Mouse (Mus musculus): ENCODE data around the gene Olfr671. TPM values are rescaled to one million over a fixed set of nuclear protein-coding genes. Genes with fewer than 3 reads are reported as not detected.
"Not testable (repeated sequence)": the region's sequence is repeated elsewhere in the genome, so short reads cannot be mapped to it uniquely, and the experiment has no call there.

Olfr671 gene
- not detected in 2 replicates for polyA plus RNA-seq (2016; fragmentation: Nextera tagmentation; extraction: Ambion mirVana)

- Histone ChIP-seq H3K9ac (no peak within 1 kb of the TSS), H3K4me3 (no peak within 1 kb of the TSS), H3K4me1 (no peaks in the 10 kb centered on the region), H3K36me3 (no peaks in the 10 kb centered on the region), H3K4me2 (replicated peaks) (no peak within 1 kb of the TSS), H3K27me3 (no peaks in the 10 kb centered on the region), H3K27ac (no peak within 1 kb of the TSS), H3K9me3 (replicated peaks) (0 out of 2 replicates have a peak, but pooled peaks cover 3% of the 10 kb centered on the region)
- WGBS, result 81% methylated on average over 1 of the region's 1 CpGs
- ATAC-seq (ENCODE audit: low FRiP score), result no peak
Measured at GRCm38 (mm10) chr7:104979026-104979425, at the start of gene Olfr671. Gene Olfr671, minus strand, starts transcription at chr7:104979126.

- Histone ChIP-seq H3K27ac (no peak within 1 kb of the TSS), H3K9me3 (replicated peaks) (no peaks in the 10 kb centered on the region), H3K4me1 (no peaks in the 10 kb centered on the region), H3K27me3 (no peaks in the 10 kb centered on the region), H3K4me3 (no peak within 1 kb of the TSS), H3K4me2 (replicated peaks) (no peak within 1 kb of the TSS), H3K9ac (no peak within 1 kb of the TSS), H3K36me3 (no peaks in the 10 kb centered on the region)
- 86% methylated on average over 1 of the region's 1 CpGs for WGBS
- ATAC-seq (ENCODE audit: low FRiP score), result no peak
Measured at GRCm38 (mm10) chr7:105028360-105028759, 49.4 kb upstream of the Olfr671 start, which contains the start of gene Olfr675. Gene Olfr675, minus strand, starts transcription at chr7:105028460.

DNA sequence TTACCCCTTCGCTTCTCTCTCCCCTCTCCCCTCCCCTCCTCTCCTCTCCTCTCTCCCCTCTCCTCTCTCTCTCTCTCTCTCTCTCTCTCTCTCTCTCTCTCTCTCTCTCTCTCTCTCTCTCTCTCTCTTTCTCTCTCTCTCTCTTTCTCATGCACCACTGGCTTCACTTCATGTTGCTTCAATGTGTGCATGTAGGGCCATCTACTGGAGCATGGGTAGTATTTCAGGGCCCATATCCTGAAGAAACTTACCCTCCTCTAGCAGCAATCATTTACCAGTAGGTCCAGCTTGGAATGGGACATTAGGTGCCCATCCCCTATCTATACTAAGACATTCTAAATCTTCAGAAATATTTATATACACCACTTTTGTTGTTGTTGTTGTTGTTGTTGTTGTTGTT, 43.6 kb upstream of the Olfr671 start:
- no peak overlapping the region for H3K9ac ChIP-seq
- no peaks in the 10 kb centered on the region for H3K36me3 ChIP-seq
- no peaks in the 10 kb centered on the region for H3K27me3 ChIP-seq
- no peaks in the 10 kb centered on the region for H3K9me3 ChIP-seq (replicated peaks)
- H3K4me1 ChIP-seq, result no peaks in the 10 kb centered on the region
- WGBS, result 69% methylated on average over 1 of the region's 1 CpGs
- no peak overlapping the region for H3K4me2 ChIP-seq (replicated peaks)
- H3K27ac ChIP-seq, result no peak overlapping the region
- no peak overlapping the region for H3K4me3 ChIP-seq
- no peak for ATAC-seq (ENCODE audit: low FRiP score)

DNA sequence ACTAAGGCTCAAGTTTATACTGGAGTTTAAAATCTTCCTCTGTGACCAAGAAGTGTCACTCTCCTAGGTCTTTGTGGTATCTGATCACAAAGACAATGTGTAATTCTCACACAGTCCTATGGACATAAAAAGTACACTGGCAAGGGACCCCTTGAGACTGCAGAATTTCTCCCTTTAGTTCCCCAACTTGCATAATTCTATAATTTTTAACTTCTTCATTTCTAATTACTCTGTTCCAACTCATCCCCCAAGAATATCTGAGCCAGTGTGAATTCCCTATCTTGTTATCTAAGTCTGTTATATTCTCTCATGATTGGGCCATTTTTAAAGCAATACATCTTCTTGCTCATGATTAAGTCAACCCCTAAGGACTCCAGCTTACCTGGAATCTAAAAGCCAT, 23.0 kb upstream of the Olfr671 start, which contains the start of gene Olfr672:
Gene Olfr672, minus strand, starts transcription at position 101 of the 400 bp plus-strand sequence.
- H3K27ac ChIP-seq, result no peak within 1 kb of the TSS
- no peak within 1 kb of the TSS for H3K4me3 ChIP-seq
- ATAC-seq (ENCODE audit: low FRiP score), result no peak
- H3K27me3 ChIP-seq, result no peaks in the 10 kb centered on the region
- H3K4me1 ChIP-seq, result no peaks in the 10 kb centered on the region
- no peak within 1 kb of the TSS for H3K9ac ChIP-seq
- no peaks in the 10 kb centered on the region for H3K36me3 ChIP-seq
- H3K4me2 ChIP-seq (replicated peaks), result no peak within 1 kb of the TSS
- H3K9me3 ChIP-seq (replicated peaks), result no peaks in the 10 kb centered on the region

DNA sequence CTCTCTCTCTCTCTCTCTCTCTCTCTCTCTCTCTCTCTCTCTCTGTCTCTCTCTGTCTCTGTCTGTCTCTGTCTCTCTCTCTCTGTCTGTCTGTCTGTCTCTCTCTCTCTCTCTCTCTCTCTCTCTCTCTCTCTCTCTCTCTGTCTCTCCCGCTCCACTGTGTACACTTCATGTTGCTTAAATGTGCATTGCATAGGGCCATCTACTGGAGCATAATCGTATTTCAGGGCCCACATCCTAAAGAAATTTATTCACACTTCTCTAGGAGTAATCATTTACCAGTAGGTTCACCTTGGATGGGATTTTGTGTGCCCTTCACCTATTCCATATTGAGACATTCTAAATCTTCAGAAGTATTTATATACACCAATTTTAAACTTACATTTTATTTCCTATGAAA, 6.4 kb downstream of the Olfr671 start:
- not testable (repeated sequence) for H3K27me3 ChIP-seq; H3K27ac ChIP-seq; H3K4me1 ChIP-seq; H3K9me3 ChIP-seq (replicated peaks); ATAC-seq (ENCODE audit: low FRiP score); H3K9ac ChIP-seq; H3K4me3 ChIP-seq; H3K36me3 ChIP-seq; H3K4me2 ChIP-seq (replicated peaks)
- 80% methylated on average over 2 of the region's 2 CpGs for WGBS

DNA sequence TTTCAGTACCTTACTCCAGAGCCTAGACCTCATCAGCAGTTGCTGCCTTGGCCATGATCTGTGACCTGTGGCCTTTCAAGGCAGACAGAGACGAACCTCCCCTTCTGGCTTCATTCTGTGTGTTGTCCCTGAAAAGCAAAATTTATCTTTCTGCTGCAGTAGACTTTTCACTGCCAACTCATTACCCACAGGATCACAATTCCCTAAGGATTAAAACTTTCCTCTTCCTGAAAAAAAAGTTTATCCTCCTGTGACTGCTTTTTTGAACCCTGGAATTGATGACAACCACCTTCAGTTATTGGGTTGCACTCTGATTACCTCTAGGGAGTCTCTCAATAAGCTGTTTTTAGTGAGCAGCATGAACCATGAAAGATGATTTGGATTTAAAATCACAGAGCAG, 16.4 kb downstream of the Olfr671 start, which contains the start of gene Olfr670:
Gene Olfr670, minus strand, starts transcription at position 101 of the 400 bp plus-strand sequence.
- no peak within 1 kb of the TSS for H3K9ac ChIP-seq
- H3K27ac ChIP-seq, result no peak within 1 kb of the TSS
- no peak within 1 kb of the TSS for H3K4me2 ChIP-seq (replicated peaks)
- H3K4me1 ChIP-seq, result no peaks in the 10 kb centered on the region
- WGBS, result 47% methylated on average over 1 of the region's 1 CpGs
- H3K9me3 ChIP-seq (replicated peaks), result no peaks in the 10 kb centered on the region
- no peak within 1 kb of the TSS for H3K4me3 ChIP-seq
- H3K36me3 ChIP-seq, result no peaks in the 10 kb centered on the region
- no peak for ATAC-seq (ENCODE audit: low FRiP score)
- no peaks in the 10 kb centered on the region for H3K27me3 ChIP-seq

GRCm38 (mm10) chr7:104950234-104950633, 28.7 kb downstream of the Olfr671 start:
- H3K9ac ChIP-seq; ATAC-seq (ENCODE audit: low FRiP score); H3K4me3 ChIP-seq; H3K9me3 ChIP-seq (replicated peaks); H3K27ac ChIP-seq; H3K4me1 ChIP-seq; H3K27me3 ChIP-seq; H3K4me2 ChIP-seq (replicated peaks); H3K36me3 ChIP-seq: not testable (repeated sequence)
- WGBS, result 95% methylated on average over 16 of the region's 16 CpGs

- no peak within 1 kb of the TSS for H3K4me3 ChIP-seq
- H3K36me3 ChIP-seq, result no peaks in the 10 kb centered on the region
- ATAC-seq (ENCODE audit: low FRiP score), result no peak
- H3K27me3 ChIP-seq, result no peaks in the 10 kb centered on the region
- WGBS, result 92% methylated on average over 1 of the region's 1 CpGs
- no peaks in the 10 kb centered on the region for H3K4me1 ChIP-seq
- H3K9me3 ChIP-seq (replicated peaks), result no peaks in the 10 kb centered on the region
- no peak within 1 kb of the TSS for H3K4me2 ChIP-seq (replicated peaks)
- no peak within 1 kb of the TSS for H3K27ac ChIP-seq
- H3K9ac ChIP-seq, result no peak within 1 kb of the TSS
Measured at GRCm38 (mm10) chr7:104933940-104934339, 45.0 kb downstream of the Olfr671 start, which contains the start of gene Olfr669. Gene Olfr669, plus strand, starts transcription at chr7:104934240.

DNA sequence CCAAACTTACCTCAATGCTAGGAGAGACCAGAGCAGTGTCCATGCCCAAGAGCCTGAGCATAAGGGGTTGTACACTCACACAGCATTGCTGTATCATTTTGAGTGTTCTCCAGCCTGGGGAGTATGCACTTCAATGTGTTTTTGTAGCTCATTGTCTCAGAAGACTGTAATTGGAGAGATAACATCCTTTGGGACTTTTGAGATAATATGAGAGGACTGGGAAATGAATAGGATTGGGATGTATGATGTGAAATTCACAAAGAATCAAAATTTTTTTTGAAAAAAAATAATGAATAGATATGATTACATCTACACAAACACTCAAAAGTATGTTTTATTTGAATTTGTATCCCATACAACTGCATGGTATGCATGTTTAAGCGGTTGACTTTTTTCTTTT, 51.0 kb downstream of the Olfr671 start, which contains the start of gene Olfr668:
Gene Olfr668, minus strand, starts transcription at position 101 of the 400 bp plus-strand sequence.
- H3K36me3 ChIP-seq, result no peaks in the 10 kb centered on the region
- H3K9ac ChIP-seq, result no peak within 1 kb of the TSS
- no peaks in the 10 kb centered on the region for H3K4me1 ChIP-seq
- H3K9me3 ChIP-seq (replicated peaks), result no peaks in the 10 kb centered on the region
- H3K27ac ChIP-seq, result no peak within 1 kb of the TSS
- WGBS, result 87% methylated on average over 1 of the region's 1 CpGs
- no peak within 1 kb of the TSS for H3K4me2 ChIP-seq (replicated peaks)
- no peaks in the 10 kb centered on the region for H3K27me3 ChIP-seq
- H3K4me3 ChIP-seq, result no peak within 1 kb of the TSS
- ATAC-seq (ENCODE audit: low FRiP score), result no peak

Other genes with a start within 250 kb of the Olfr671 start
- not detected in 2 replicates for gene Usp17le, start 201.7 kb downstream of the Olfr671 start, polyA plus RNA-seq (2016; fragmentation: Nextera tagmentation; extraction: Ambion mirVana)
- not detected in 2 replicates for gene Usp17lb, start 136.5 kb downstream of the Olfr671 start, polyA plus RNA-seq (2016; fragmentation: Nextera tagmentation; extraction: Ambion mirVana)
- not detected in 2 replicates for gene Usp17la, start 122.1 kb downstream of the Olfr671 start, polyA plus RNA-seq (2016; fragmentation: Nextera tagmentation; extraction: Ambion mirVana)
- gene Olfr665, start 101.1 kb downstream of the Olfr671 start, polyA plus RNA-seq (2016; fragmentation: Nextera tagmentation; extraction: Ambion mirVana), result not detected in 2 replicates
- gene Olfr666, start 83.2 kb downstream of the Olfr671 start, polyA plus RNA-seq (2016; fragmentation: Nextera tagmentation; extraction: Ambion mirVana), result not detected in 2 replicates
- not detected in 2 replicates for gene Olfr667, start 57.6 kb downstream of the Olfr671 start, polyA plus RNA-seq (2016; fragmentation: Nextera tagmentation; extraction: Ambion mirVana)
- not detected in 2 replicates for gene Olfr668, start 51.1 kb downstream of the Olfr671 start, polyA plus RNA-seq (2016; fragmentation: Nextera tagmentation; extraction: Ambion mirVana)
- gene Olfr669, start 44.9 kb downstream of the Olfr671 start, polyA plus RNA-seq (2016; fragmentation: Nextera tagmentation; extraction: Ambion mirVana), result not detected in 2 replicates
- not detected in 2 replicates for gene Olfr670, start 16.5 kb downstream of the Olfr671 start, polyA plus RNA-seq (2016; fragmentation: Nextera tagmentation; extraction: Ambion mirVana)
- gene Olfr672, start 22.9 kb upstream of the Olfr671 start, polyA plus RNA-seq (2016; fragmentation: Nextera tagmentation; extraction: Ambion mirVana), result not detected in 2 replicates
- gene Olfr675, start 49.3 kb upstream of the Olfr671 start, polyA plus RNA-seq (2016; fragmentation: Nextera tagmentation; extraction: Ambion mirVana), result not detected in 2 replicates
- not detected in 2 replicates for gene Olfr676, start 53.6 kb upstream of the Olfr671 start, polyA plus RNA-seq (2016; fragmentation: Nextera tagmentation; extraction: Ambion mirVana)
- not detected in 2 replicates for gene Olfr677, start 72.2 kb upstream of the Olfr671 start, polyA plus RNA-seq (2016; fragmentation: Nextera tagmentation; extraction: Ambion mirVana)
- not detected in 2 replicates for gene Olfr678, start 85.3 kb upstream of the Olfr671 start, polyA plus RNA-seq (2016; fragmentation: Nextera tagmentation; extraction: Ambion mirVana)
- gene Olfr679, start 102.1 kb upstream of the Olfr671 start, polyA plus RNA-seq (2016; fragmentation: Nextera tagmentation; extraction: Ambion mirVana), result not detected in 2 replicates
- gene Olfr680-ps1, start 113.7 kb upstream of the Olfr671 start, polyA plus RNA-seq (2016; fragmentation: Nextera tagmentation; extraction: Ambion mirVana), result not detected in 2 replicates
- not detected in 2 replicates for gene Olfr681, start 137.7 kb upstream of the Olfr671 start, polyA plus RNA-seq (2016; fragmentation: Nextera tagmentation; extraction: Ambion mirVana)
- gene Olfr683, start 167.9 kb upstream of the Olfr671 start, polyA plus RNA-seq (2016; fragmentation: Nextera tagmentation; extraction: Ambion mirVana), result not detected in 2 replicates
- not detected in 2 replicates for gene Olfr684, start 184.5 kb upstream of the Olfr671 start, polyA plus RNA-seq (2016; fragmentation: Nextera tagmentation; extraction: Ambion mirVana)
- not detected in 2 replicates for gene Olfr685, start 206.9 kb upstream of the Olfr671 start, polyA plus RNA-seq (2016; fragmentation: Nextera tagmentation; extraction: Ambion mirVana)
- not detected in 2 replicates for gene Olfr686, start 228.4 kb upstream of the Olfr671 start, polyA plus RNA-seq (2016; fragmentation: Nextera tagmentation; extraction: Ambion mirVana)

Data from hindbrain, embryonic 12.5 days (tissue).